Mouse (Mus musculus) heart, embryonic 10.5 days (tissue): Measurements from ENCODE around the gene Ceacam19. TPM values are rescaled to one million over a fixed set of nuclear protein-coding genes. Genes with fewer than 3 reads are reported as not detected.

ENCODE experiments used
- DNase-seq: peaks from one replicate; pipeline ENCODE4 v3.0.0-alpha.2; 2017; ENCODE audit warnings: low spot score
- H3K27ac ChIP-seq: fragments of 300-500 bp; sonication (generic); 2 replicates; pipeline ENCODE4 v1.5.1; 2016; ENCODE audit warnings: mild to moderate bottlenecking
- H3K27me3 ChIP-seq: fragments of 300-500 bp; sonication (generic); 2 replicates; pipeline ENCODE4 v1.6.1; 2016; ENCODE audit warnings: mild to moderate bottlenecking; ENCODE audit not compliant: poor library complexity, insufficient read depth, severe bottlenecking
- H3K36me3 ChIP-seq: fragments of 300-500 bp; sonication (generic); 2 replicates; pipeline ENCODE4 v1.6.1; 2016; ENCODE audit warnings: mild to moderate bottlenecking, moderate library complexity
- H3K4me1 ChIP-seq: fragments of 300-500 bp; sonication (generic); 2 replicates; pipeline ENCODE4 v1.6.1; 2016; ENCODE audit warnings: mild to moderate bottlenecking
- H3K4me3 ChIP-seq: fragments of 300-500 bp; sonication (generic); 2 replicates; pipeline ENCODE4 v1.5.1; 2016; ENCODE audit warnings: mild to moderate bottlenecking, moderate library complexity
- H3K9me3 ChIP-seq: fragments of 300-500 bp; sonication (generic); 2 replicates; pipeline ENCODE4 v1.6.1; 2016; ENCODE audit warnings: mild to moderate bottlenecking, moderate library complexity
- WGBS: fragments of 180-500 bp; shearing (Covaris S2); methylation state at CpG from one replicate; pipeline ENCODE4 v1.1.7; 2016; 5-methylcytosine and 5-hydroxymethylcytosine counted together
- polyA plus RNA-seq: library from polyadenylated mRNA; unstranded; fragments of >200 nt; fragmentation: Nextera tagmentation; extraction: Ambion mirVana; gene quantifications from 2 replicates; pipeline ENCODE4 v1.2.1, GENCODE M21; 2016

Gene Ceacam19
- polyA plus RNA-seq, 1 experiment from 2014 or later, result not detected

DNA sequence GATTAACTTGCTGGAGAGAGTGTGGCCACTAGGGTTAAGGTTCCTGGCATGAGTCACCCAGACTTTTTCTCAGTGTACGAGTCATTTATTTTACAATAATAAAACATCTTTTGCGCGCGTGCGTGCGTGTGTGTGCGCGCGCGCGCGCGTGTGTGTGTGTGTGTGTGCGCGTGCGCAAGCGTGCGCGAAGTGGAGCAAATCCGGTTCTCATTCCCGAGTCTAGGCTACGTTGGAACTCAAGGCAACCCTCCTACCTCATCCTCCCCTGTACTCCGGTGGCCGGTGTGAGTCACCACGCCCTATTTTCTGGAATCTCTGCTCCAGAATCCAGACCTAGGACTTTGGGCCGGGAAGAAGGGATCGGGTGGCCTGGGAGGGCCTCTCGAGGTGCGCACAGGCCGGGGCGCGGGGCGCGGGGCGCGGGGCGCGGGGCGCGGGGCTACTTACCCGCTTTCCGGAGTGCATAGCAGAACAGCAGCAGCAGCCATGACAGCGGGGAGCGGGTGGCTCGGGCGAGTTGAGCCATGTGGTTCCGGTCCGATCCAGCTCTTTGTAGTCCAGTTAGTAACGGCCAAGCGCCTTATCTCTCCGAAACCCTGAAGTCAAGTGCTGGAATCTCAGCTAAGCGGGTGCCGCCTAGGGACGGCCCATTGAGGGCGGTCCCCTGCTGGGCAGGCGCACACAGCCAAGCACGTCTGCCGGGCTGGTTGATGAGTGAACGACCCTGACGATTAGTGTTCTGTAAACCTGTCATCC lies 32.9 kb upstream of the Ceacam19 start, which contains the start of gene Pvr:
Gene Pvr (minus strand): TSS at position 655 of the 756 bp plus-strand sequence.
- peaks cover 15% of the 10 kb centered on the region for H3K4me1 ChIP-seq
- DNase-seq, result peak; percentile 84
- H3K4me3 ChIP-seq, result peak within 1 kb of the TSS; percentile 92
- H3K36me3 ChIP-seq, result peaks cover 29% of the 10 kb centered on the region
- WGBS, result under 1% methylated on average over 60 of the region's 60 CpGs
- no peaks in the 10 kb centered on the region for H3K9me3 ChIP-seq
- peak within 1 kb of the TSS; percentile 96 for H3K27ac ChIP-seq
- no peaks in the 10 kb centered on the region for H3K27me3 ChIP-seq

DNA sequence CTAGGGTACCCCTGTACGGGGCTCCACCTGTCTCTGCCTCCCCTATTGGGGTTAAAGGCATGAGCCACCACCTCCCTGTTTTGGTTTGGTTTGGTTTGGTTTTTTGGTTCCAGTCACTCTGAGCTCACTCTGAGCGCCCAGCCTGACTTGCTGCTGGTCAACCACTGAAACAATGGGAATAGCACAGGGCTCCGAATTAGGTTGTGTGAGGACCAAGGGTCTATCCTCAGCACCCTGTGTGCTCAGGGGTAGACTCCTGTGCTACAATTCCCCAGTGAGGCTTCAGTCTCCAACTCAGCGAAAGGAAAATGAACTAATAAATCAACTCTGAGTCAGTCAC lies 32.4 kb upstream of the Ceacam19 start:
- H3K27ac ChIP-seq, result peak overlapping the region; percentile 96
- peaks cover 35% of the 10 kb centered on the region for H3K36me3 ChIP-seq
- peaks cover 15% of the 10 kb centered on the region for H3K4me1 ChIP-seq
- no peak for DNase-seq
- peak overlapping the region; percentile 92 for H3K4me3 ChIP-seq
- 24% methylated on average over 4 of the region's 4 CpGs for WGBS
- no peaks in the 10 kb centered on the region for H3K27me3 ChIP-seq
- no peaks in the 10 kb centered on the region for H3K9me3 ChIP-seq

DNA sequence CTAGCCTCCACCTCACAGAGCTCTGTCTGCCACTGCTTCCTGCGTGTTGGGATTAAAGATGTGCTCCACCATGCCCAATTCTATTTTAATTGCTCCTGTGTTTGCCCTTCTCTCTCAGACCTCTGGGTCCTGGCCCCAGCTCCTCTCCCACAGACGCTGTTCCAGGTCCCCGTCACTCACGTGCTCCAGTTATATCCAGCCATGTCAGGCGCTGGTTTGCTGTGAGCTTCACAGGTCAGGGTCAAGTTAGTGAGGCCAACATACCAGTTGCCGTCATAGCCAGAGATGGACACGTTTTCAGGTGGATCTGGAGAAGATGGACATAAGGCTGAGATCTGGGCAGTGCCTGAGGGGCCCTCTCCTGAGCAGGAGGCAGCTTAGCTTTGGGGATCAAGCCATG lies 26.8 kb upstream of the Ceacam19 start:
- Histone ChIP-seq H3K9me3 (no peaks in the 10 kb centered on the region), H3K4me3 (no peak overlapping the region), H3K4me1 (no peaks in the 10 kb centered on the region), H3K27me3 (no peaks in the 10 kb centered on the region), H3K27ac (no peak overlapping the region), H3K36me3 (peaks cover 77% of the 10 kb centered on the region)
- WGBS, result 89% methylated on average over 7 of the region's 7 CpGs
- no peak for DNase-seq

DNA sequence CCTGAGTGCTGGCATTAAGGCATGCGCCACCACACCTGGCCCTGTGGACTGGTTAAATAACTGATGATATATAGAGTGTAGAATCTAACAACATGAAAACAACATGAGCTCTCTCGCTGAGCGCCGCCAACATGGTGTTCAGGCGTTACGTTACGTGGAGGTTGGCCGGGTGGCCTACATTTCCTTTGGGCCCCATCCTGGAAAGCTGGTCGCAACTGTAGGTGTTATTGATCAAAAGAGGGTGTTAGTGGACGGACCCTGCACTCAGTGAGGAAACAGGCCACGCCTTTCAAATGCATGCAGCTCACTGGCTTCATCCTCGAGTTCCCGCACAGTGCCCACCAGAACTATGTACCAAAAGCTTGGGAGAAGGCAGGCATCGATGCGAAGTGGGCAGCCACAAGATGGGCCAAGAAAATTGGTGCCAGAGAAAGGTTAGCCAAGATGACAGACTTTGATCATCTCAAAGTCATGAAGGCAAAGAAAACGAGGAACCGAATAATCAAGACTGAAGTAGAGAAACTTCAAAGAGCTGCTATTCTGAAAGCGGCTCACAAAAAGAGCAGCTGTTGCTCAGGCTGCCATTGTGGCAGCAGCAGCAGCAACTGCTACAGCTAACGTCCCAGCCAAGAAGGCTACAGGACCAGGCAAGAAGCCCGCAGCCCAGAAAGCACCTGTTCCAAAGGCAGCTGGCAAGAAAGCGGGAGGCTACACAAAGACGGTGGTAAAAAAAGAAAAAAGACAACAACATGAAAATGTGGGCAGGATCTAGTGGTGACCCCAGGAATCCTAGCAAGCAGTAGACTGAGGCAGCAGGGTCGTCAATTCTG lies 24.1 kb upstream of the Ceacam19 start:
- H3K27me3 ChIP-seq, result no peaks in the 10 kb centered on the region
- H3K4me3 ChIP-seq, result no peak overlapping the region
- no peak for DNase-seq
- no peaks in the 10 kb centered on the region for H3K9me3 ChIP-seq
- 91% methylated on average over 23 of the region's 23 CpGs for WGBS
- peaks cover 78% of the 10 kb centered on the region for H3K36me3 ChIP-seq
- H3K4me1 ChIP-seq, result no peaks in the 10 kb centered on the region
- H3K27ac ChIP-seq, result no peak overlapping the region

DNA sequence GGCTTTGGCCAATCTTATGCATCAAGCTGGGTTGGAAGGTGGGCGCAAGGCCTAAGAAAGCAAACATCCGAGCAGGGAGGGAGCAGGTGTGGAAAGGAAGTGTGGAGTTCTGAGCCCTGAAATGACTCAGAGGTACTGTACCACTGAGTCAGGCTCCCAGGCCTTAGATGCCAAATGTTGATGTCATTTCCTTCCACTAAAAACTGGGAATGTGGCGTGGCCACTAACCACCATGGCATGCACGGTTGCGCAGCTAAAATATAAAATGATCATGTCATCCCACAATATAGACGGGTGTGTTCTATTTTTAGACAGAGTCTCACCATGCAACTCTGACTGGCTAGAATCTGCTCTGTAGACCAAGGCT lies 23.5 kb upstream of the Ceacam19 start:
- Histone ChIP-seq H3K4me1 (no peaks in the 10 kb centered on the region), H3K36me3 (peaks cover 78% of the 10 kb centered on the region), H3K4me3 (no peak overlapping the region), H3K27ac (no peak overlapping the region), H3K9me3 (no peaks in the 10 kb centered on the region), H3K27me3 (no peaks in the 10 kb centered on the region)
- DNase-seq, result no peak
- whole genome bisulfite sequencing, result 78% methylated on average over 6 of the region's 6 CpGs

DNA sequence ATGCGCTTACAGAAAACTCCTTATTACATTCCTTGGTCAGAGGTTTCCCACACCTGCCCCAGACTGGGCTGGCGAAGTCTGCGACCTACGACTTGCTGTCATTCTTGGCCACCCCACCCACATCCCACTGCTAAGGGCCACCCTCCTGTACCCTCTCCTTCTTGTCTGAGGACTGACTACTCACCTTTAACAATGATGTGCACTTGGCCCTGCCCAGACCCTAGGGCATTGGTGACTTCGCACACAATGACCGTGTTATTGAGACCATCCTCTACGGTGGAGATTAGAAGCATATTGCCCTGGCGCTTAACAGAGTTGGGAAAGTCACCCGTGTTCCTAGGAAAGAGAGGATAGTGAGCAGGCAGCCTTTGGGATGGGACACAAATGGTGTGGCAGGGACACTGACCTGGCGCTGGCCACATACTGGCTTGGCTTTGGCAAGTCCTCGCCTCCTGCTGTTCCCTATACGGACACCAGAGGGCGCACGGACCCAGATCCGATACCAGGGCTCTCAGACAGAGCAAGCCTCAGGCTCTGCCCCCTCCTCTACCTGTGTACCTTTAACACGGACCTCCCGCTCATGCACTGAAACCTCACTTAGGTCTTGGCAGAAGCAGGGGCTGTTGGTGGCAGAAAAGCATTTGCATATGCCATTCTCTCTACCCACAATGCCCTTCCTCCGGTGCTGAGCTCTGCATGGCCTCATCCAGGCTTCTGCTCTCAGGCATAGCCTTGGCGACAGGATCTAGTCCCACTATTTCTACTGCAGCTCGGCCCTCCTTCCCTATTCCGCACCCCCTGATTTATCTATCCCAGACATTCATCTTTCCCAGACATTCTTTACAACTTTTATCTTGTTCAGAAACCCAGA lies 22.9 kb upstream of the Ceacam19 start:
- no peaks in the 10 kb centered on the region for H3K9me3 ChIP-seq
- no peaks in the 10 kb centered on the region for H3K4me1 ChIP-seq
- 47% methylated on average over 21 of the region's 21 CpGs for WGBS
- peak; percentile 87 for DNase-seq
- no peak overlapping the region for H3K27ac ChIP-seq
- H3K36me3 ChIP-seq, result peaks cover 77% of the 10 kb centered on the region
- no peak overlapping the region for H3K4me3 ChIP-seq
- H3K27me3 ChIP-seq, result no peaks in the 10 kb centered on the region

DNA sequence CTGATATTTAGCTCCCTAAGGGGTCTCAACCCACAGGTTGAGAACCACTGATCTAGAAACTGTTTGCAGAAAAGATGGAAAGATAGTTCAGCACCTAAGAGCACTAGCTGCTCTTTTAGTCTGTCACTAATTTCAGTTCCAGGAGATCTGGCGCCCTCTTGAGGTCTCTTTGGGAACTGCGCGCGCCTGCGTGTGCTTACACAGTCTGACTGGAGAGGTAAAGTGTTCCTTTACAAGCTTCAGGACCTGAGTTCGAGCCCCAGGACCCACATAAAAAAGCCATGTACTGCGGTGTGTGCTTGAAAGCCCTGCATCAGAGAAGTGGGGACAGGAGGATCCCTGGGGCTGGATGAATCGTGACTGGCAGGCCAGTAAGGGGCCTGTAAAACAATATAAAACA lies 2.1 kb upstream of the Ceacam19 start:
- DNase-seq, result no peak
- no peaks in the 10 kb centered on the region for H3K9me3 ChIP-seq
- WGBS, result 46% methylated on average over 8 of the region's 8 CpGs
- no peak overlapping the region for H3K4me3 ChIP-seq
- H3K36me3 ChIP-seq, result no peaks in the 10 kb centered on the region
- no peak overlapping the region for H3K27ac ChIP-seq
- H3K4me1 ChIP-seq, result no peaks in the 10 kb centered on the region
- no peaks in the 10 kb centered on the region for H3K27me3 ChIP-seq

DNA sequence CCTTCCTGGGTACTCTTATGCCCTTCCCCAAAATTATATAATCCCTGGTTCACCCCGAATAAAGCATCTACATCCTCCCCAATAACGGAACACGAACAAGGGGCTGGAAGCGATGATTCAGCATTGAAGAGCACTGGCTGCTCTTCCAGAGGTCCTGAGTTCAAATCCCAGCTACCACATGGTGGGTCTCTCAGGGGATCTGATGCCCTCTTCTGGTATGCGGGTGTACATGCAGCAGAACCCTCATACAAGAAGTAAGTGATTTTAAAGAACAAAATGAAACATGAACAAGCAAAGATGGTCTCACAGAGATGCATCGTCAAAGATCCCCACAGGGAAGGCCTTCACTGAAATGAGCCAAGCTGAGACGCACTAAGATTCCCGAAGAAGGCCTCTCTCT lies 7.0 kb downstream of the Ceacam19 start:
- 80% methylated on average over 8 of the region's 8 CpGs for WGBS
- 0 out of 2 replicates have a peak, but pooled peaks cover 2% of the 10 kb centered on the region for H3K9me3 ChIP-seq
- H3K27ac ChIP-seq, result no peak overlapping the region
- no peaks in the 10 kb centered on the region for H3K27me3 ChIP-seq
- no peaks in the 10 kb centered on the region for H3K4me1 ChIP-seq
- no peak overlapping the region for H3K4me3 ChIP-seq
- no peaks in the 10 kb centered on the region for H3K36me3 ChIP-seq
- no peak for DNase-seq

DNA sequence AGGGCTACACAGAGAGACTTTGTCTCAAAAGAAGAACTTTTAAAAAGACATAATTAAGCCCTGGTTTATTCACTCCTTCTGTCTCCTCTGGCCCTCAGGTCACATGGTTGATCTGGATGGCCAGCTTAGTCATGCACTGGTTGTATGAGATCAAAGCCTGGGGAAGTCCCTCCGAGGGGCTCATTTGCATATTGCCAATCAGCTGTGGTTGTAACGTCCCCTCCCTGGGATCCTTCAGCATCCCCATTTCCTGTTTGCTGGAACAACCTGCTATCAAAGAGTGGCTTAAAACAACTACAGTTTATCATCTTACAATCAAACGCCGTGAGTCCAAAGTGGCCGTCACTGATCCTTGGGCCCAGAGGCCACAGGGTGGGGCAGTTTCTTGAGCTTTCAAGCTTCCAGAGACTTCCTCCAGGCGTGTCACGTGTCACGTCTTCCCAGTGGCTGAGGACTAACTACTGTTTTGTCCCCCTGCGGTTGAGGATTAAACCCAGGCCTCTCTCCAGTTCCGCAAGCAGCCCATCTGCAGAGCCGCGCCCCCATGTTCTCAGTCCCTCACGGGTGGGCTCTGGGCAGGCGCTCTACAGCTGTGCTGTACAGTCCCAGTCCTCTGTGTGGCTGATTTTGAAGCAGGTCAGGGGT lies 10.9 kb downstream of the Ceacam19 start:
- Histone ChIP-seq H3K27ac (no peak overlapping the region), H3K36me3 (no peaks in the 10 kb centered on the region), H3K4me3 (no peak overlapping the region), H3K9me3 (no peaks in the 10 kb centered on the region), H3K4me1 (no peaks in the 10 kb centered on the region), H3K27me3 (no peaks in the 10 kb centered on the region)
- WGBS, result 48% methylated on average over 14 of the region's 14 CpGs
- no peak for DNase-seq

DNA sequence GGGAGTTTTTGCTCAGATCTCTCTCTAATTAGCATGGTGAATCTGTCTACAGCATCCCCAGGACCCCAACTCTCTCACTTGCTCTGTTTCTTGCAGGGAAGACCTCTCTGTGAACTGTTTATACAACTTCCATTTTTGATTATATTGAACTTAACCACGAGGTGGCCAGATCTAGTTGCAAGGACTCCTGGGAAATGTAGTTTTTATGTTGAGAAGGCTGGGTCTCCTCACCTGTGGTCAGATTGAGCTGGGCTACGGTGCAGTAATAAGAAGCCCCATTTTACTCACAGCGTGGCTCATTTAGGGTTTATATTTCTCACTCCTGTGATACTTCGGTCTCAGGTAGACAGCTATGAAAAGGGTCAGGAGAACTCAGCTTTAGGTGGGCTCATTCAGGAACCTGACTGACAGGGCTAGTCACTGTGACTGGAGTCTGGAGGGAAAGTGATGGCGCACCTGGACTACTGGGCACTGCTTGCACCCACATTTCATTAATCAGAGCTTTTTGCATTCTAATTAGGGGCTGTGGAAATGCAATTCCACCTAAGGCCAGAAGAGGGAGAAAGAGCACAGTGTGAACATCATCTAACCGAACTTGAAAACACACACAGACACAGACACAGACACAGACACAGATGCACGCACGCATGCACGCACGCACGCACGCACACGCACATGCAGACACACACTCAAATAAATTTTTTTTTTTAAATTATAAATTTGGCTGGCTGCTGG lies 11.7 kb downstream of the Ceacam19 start:
- Histone ChIP-seq H3K4me1 (no peaks in the 10 kb centered on the region; the same call in 1 of the 2 replicates), H3K9me3 (no peaks in the 10 kb centered on the region), H3K4me3 (no peak overlapping the region), H3K36me3 (no peaks in the 10 kb centered on the region), H3K27ac (no peak overlapping the region), H3K27me3 (no peaks in the 10 kb centered on the region)
- no peak for DNase-seq
- WGBS, result 39% methylated on average over 13 of the region's 13 CpGs

DNA sequence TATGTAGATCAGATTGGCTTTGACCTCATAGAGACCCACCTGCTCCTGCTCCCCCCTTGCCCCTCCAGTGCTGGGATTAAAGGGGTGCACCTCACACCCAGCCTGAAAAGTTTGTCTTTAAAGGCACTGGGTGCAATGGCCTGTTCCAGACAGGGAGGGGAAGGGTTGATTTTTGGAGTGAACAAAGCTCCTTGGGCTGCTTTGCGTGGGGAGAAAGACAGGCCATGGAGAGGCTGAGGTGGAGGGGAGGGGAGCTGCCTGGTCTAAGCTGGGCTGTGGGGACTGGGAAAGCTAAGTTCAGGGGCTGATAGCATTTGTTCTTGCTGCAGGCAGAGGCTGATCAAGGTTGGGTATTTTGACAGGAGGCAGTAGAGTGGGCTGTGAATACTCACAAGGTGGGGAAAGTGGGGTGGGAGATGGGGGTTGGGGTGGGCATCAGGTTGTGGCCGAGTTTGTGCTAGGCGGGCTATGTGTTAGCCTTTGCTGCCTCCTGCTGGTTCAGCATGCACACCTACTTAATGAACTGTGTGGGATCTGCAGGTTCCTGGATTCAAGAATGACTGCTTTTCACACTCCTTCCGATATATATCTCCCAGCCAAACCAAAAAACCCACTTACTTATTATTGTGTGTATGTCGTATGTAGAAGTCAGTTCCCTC lies 15.7 kb downstream of the Ceacam19 start:
- no peak for DNase-seq
- Histone ChIP-seq H3K27ac (no peak overlapping the region), H3K4me3 (no peak overlapping the region), H3K9me3 (no peaks in the 10 kb centered on the region), H3K4me1 (no peaks in the 10 kb centered on the region; the same call in 1 of the 2 replicates), H3K36me3 (no peaks in the 10 kb centered on the region), H3K27me3 (no peaks in the 10 kb centered on the region)
- WGBS, result 35% methylated on average over 5 of the region's 5 CpGs
